Mouse (Mus musculus) lung, adult 10 weeks (tissue): ENCODE data around the gene Gm21616. TPM values are rescaled to one million over a fixed set of nuclear protein-coding genes. Genes with fewer than 3 reads are reported as not detected.

Experiments
- polyA plus RNA-seq: library from polyadenylated mRNA; stranded (reverse); fragments of 350-450 nt; fragmentation: Illumina TruSeq; extraction: RNeasy Lipid Tissue Mini Kit (QIAGEN cat#74804); gene quantifications from one replicate; pipeline ENCODE4 v1.2.3, GENCODE M21; 2014; ENCODE audit warnings: low read depth, low replicate concordance; ENCODE audit not compliant: insufficient read depth

Gene Gm21616
- polyA plus RNA-seq, result not detected

DNA sequence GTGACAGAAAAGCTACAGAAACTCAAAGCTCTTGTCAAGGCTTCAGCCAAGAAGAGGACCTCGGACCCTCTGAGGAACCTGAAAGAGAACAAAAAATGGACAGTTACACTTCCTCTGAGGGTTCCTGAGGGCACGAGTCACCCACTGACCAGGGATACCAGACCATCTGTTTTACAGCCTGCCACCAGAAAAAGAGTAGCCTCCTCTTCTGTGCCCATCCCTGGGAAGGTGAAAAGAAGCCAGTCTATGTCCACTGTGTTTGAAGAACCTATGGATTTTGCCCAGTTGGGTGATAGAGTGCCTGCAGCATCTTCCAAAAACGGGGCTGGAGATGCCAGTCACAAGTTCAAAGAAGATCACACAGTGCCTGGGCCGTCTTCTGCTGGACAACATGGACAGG, at the start of gene Gm21616:
Gene Gm21616 (plus strand): TSS at position 301 of the 400 bp plus-strand sequence.

